24 mouse cellular contexts compared by ENCODE assay signal in genomic region chr17:50751911-50752310, GRCm38 (mm10).
"Had no signal": no experiment of that assay in that cellular context is flagged by ENCODE, and none has a peak within 500 bp of the region (broad histone marks: within the 10 kb centered on the region; RNA-seq: fewer than 3 reads in every experiment).

No protein-coding gene starts in this region.

- H3K4me2 ChIP-seq: heart, embryonic 11.5 days; heart, embryonic 13.5 days; heart, embryonic 15.5 days; hindbrain, embryonic 13.5 days; hindbrain, embryonic 15.5 days; intestine, embryonic 15.5 days; kidney, embryonic 15.5 days; limb, embryonic 13.5 days; limb, embryonic 15.5 days; liver, embryonic 12.5 days had no signal

- H3K27ac ChIP-seq: heart, embryonic 13.5 days; heart, embryonic 15.5 days; hindbrain, embryonic 13.5 days; hindbrain, embryonic 15.5 days; hindbrain, postnatal 0 days; intestine, embryonic 15.5 days; kidney, embryonic 15.5 days; kidney, postnatal 0 days; limb, embryonic 13.5 days; limb, embryonic 15.5 days; liver, embryonic 12.5 days; liver, embryonic 14.5 days had no signal

- H3K36me3 ChIP-seq: heart, embryonic 15.5 days; hindbrain, embryonic 15.5 days; intestine, embryonic 15.5 days; kidney, embryonic 15.5 days; limb, embryonic 13.5 days; limb, embryonic 15.5 days had no signal

- ATAC-seq: hindbrain, postnatal 0 days; intestine, embryonic 15.5 days; liver, embryonic 12.5 days had no signal

- DNase-seq: gastrocnemius, postnatal 14 days; gastrocnemius, postnatal 36 days; heart, postnatal 10 days; kidney, adult 11 months; kidney, adult 2 months; kidney, adult 9 months; kidney, postnatal 14 days; kidney, postnatal 36 days; layer of hippocampus, adult 9-11 months; layer of hippocampus, postnatal 36 days; left cerebral cortex, postnatal 4 days had no signal

- H3K27me3 ChIP-seq: heart, embryonic 13.5 days; heart, embryonic 15.5 days; hindbrain, embryonic 13.5 days; hindbrain, embryonic 15.5 days; intestine, embryonic 15.5 days; kidney, embryonic 15.5 days; limb, embryonic 13.5 days; limb, embryonic 15.5 days; liver, embryonic 12.5 days had no signal

- H3K4me1 ChIP-seq: hindbrain, embryonic 13.5 days; hindbrain, embryonic 15.5 days; intestine, embryonic 15.5 days; kidney, embryonic 15.5 days; limb, embryonic 13.5 days; limb, embryonic 15.5 days had no signal

- H3K9ac ChIP-seq: heart, embryonic 13.5 days; heart, embryonic 15.5 days; hindbrain, embryonic 13.5 days; hindbrain, embryonic 15.5 days; intestine, embryonic 15.5 days; kidney, embryonic 15.5 days; limb, embryonic 13.5 days; limb, embryonic 15.5 days; liver, embryonic 12.5 days; liver, embryonic 14.5 days had no signal

- H3K9me3 ChIP-seq: heart, embryonic 13.5 days; heart, embryonic 15.5 days; hindbrain, embryonic 13.5 days; hindbrain, embryonic 15.5 days; intestine, embryonic 15.5 days; kidney, embryonic 15.5 days; limb, embryonic 13.5 days; limb, embryonic 15.5 days; liver, embryonic 12.5 days had no signal

- H3K4me3 ChIP-seq: heart, embryonic 13.5 days; heart, embryonic 15.5 days; hindbrain, embryonic 13.5 days; hindbrain, embryonic 15.5 days; intestine, embryonic 15.5 days; kidney, embryonic 15.5 days; limb, embryonic 13.5 days; limb, embryonic 15.5 days; liver, embryonic 12.5 days had no signal
